Mouse (Mus musculus) limb, embryonic 11.5 days (tissue): Measurements from ENCODE around the gene Phf12. TPM values are rescaled to one million over a fixed set of nuclear protein-coding genes. Genes with fewer than 3 reads are reported as not detected.

Experiments used
- ATAC-seq: fragments of 200-750 bp; cut with Nextera tagmentation; 2 replicates; pipeline ENCODE4 v1.8.0; 2017; ENCODE audit warnings: low read depth; ENCODE audit not compliant: insufficient number of reproducible peaks, low FRiP score, low TSS enrichment
- DNase-seq: peaks from one replicate; pipeline ENCODE4 v3.0.0-alpha.2; 2015; ENCODE audit warnings: low spot score
- H3K27ac ChIP-seq: fragments of 300-500 bp; sonication (generic); replicated peaks from 2 replicates; pipeline ENCODE4 v1.5.1; 2014; ENCODE audit warnings: low read depth, mild to moderate bottlenecking, low read length
- H3K27me3 ChIP-seq: fragments of 300-500 bp; sonication (generic); 2 replicates; pipeline ENCODE4 v1.6.1; 2014; ENCODE audit warnings: mild to moderate bottlenecking, low read length, mixed read lengths; ENCODE audit not compliant: control insufficient read depth, insufficient read depth
- H3K36me3 ChIP-seq: fragments of 300-500 bp; sonication (generic); 2 replicates; pipeline ENCODE4 v1.6.1; 2014; ENCODE audit warnings: mild to moderate bottlenecking, low read length, moderate library complexity, mixed read lengths; ENCODE audit not compliant: control insufficient read depth, insufficient read depth
- H3K4me1 ChIP-seq: fragments of 300-500 bp; sonication (generic); 2 replicates; pipeline ENCODE4 v1.6.1; 2014; ENCODE audit warnings: low read length, mixed read lengths; ENCODE audit not compliant: control insufficient read depth, insufficient read depth
- H3K4me2 ChIP-seq: fragments of 300-500 bp; sonication (generic); 2 replicates; pipeline ENCODE4 v1.6.1; 2014; ENCODE audit warnings: low read depth, mild to moderate bottlenecking, moderate library complexity; ENCODE audit not compliant: severe bottlenecking
- H3K4me3 ChIP-seq: fragments of 300-500 bp; sonication (generic); 2 replicates; pipeline ENCODE4 v1.5.1; 2014; ENCODE audit warnings: low read depth, low read length
- H3K9ac ChIP-seq: fragments of 300-500 bp; sonication (generic); 2 replicates; pipeline ENCODE4 v1.6.1; 2014; ENCODE audit warnings: mild to moderate bottlenecking, low read length
- H3K9me3 ChIP-seq: fragments of 300-500 bp; sonication (generic); 2 replicates; pipeline ENCODE4 v1.6.1; 2016; ENCODE audit warnings: low read length; ENCODE audit not compliant: control insufficient read depth
- WGBS: fragments of 180-500 bp; shearing (Covaris S2); extraction: QIAGEN DNeasy Blood & Tissue Kit; methylation state at CpG from one replicate; pipeline ENCODE4 v1.1.7; 2014; 5-methylcytosine and 5-hydroxymethylcytosine counted together
- polyA plus RNA-seq: library from polyadenylated mRNA; unstranded; fragments of >200 nt; fragmentation: Nextera tagmentation; extraction: Ambion mirVana; gene quantifications from 2 replicates; pipeline ENCODE4 v1.2.1, GENCODE M21; 2014

Phf12 gene
- polyA plus RNA-seq, 1 experiment from 2014 or later: 19.6 TPM

DNA sequence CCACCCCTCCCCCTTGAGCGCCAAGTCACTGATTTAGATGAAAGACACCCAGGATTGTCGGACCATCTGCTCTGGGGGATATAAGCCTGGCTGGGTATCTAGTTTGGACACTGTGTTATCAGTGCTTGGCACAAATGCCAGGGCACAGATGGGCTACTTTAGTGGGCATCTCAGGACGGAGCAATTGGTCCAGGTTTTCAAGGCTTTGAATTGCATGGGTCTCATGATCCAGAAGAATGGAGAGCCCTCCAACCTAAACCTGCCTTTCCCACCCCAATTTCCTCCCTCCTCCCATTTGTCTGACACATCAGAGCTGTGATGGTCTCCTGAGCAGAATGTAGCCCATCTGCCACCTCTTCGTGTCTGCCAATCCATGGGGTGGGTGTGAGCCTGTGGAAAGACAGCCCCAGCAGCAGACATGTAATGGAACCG, 31.7 kb upstream of the Phf12 start:
- peaks cover 55% of the 10 kb centered on the region for H3K27me3 ChIP-seq
- H3K9me3 ChIP-seq: no peaks in the 10 kb centered on the region
- no peak overlapping the region for H3K27ac ChIP-seq
- H3K4me3 ChIP-seq: no peak overlapping the region
- DNase-seq (no peak), ATAC-seq (no peak)
- no peaks in the 10 kb centered on the region for H3K36me3 ChIP-seq
- H3K4me2 ChIP-seq: no peak overlapping the region
- H3K9ac ChIP-seq: no peak overlapping the region
- 65% methylated on average over 5 of the region's 5 CpGs for WGBS
- peaks cover 11% of the 10 kb centered on the region for H3K4me1 ChIP-seq

DNA sequence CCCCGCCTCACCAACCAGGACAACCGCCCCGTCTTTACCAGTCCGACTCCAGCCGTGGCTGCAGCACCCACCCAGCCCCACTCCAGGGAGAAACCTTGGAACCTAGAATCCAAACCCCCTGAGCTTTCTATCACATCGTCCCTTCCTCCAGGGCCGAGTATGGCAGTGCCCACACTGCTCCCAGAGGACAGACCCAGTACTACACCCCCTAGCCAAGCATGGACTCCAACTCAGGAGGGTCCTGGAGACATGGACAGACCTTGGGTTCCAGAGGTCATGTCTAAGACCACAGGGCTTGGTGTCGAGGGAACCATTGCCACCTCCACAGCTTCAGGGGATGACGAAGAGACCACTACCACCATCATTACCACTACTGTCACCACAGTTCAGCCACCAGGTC, 28.9 kb upstream of the Phf12 start:
- Histone ChIP-seq H3K9ac (no peak overlapping the region), H3K27me3 (peaks cover 45% of the 10 kb centered on the region), H3K4me2 (no peak overlapping the region), H3K36me3 (no peaks in the 10 kb centered on the region), H3K27ac (no peak overlapping the region), H3K4me1 (no peaks in the 10 kb centered on the region), H3K9me3 (no peaks in the 10 kb centered on the region), H3K4me3 (no peak overlapping the region)
- WGBS: 37% methylated on average over 9 of the region's 9 CpGs
- DNase-seq (peak; percentile 70), ATAC-seq (no peak)

DNA sequence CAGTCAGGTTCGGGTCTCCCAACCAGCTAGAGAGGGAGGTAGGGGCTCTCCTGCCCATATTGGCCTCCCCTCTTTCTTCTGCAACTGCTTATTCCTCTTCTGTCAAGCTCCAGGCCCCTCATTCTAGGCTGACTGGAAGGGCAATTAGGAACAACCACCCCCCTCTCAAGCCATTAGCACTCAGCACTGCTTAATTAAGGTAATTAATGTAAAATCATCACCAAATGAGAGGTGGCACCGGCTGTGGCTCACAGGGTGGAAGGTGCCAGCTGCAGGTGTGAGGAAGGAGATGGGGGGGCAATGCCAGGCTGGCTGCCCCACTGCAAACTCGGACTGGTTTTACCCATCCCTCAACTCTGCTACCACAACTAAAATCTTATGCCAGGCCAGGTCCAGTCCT, 26.1 kb upstream of the Phf12 start:
- peaks cover 41% of the 10 kb centered on the region for H3K27me3 ChIP-seq
- no peaks in the 10 kb centered on the region for H3K4me1 ChIP-seq
- no peak overlapping the region for H3K4me2 ChIP-seq
- 39% methylated on average over 3 of the region's 3 CpGs for WGBS
- DNase-seq (no peak), ATAC-seq (no peak)
- H3K4me3 ChIP-seq: no peak overlapping the region
- H3K9ac ChIP-seq: no peak overlapping the region
- no peak overlapping the region for H3K27ac ChIP-seq
- no peaks in the 10 kb centered on the region for H3K9me3 ChIP-seq
- H3K36me3 ChIP-seq: no peaks in the 10 kb centered on the region

DNA sequence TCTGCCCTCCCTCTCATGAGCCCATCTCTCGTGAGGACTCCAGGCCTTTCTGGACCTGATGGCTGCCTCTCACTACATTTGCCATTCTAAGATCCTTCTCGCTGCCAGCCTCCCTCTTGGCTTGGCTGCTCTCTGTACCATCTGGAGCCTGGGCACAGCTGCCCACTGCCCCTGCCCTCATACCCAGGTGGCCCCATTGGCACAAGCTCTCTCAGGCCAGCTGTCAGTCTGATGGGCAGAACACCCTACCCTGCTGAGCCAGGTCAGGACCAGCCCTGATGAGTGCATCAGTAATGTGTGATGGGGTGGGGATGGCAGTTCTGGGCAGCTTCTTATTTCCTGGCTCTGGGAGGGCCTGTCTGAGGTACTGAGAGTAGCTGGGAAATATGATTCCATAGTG, 24.3 kb upstream of the Phf12 start:
- no peaks in the 10 kb centered on the region for H3K9me3 ChIP-seq
- no peak overlapping the region for H3K4me2 ChIP-seq
- H3K9ac ChIP-seq: no peak overlapping the region
- H3K4me3 ChIP-seq: no peak overlapping the region
- ATAC-seq (no peak), DNase-seq (no peak)
- H3K4me1 ChIP-seq: no peaks in the 10 kb centered on the region
- WGBS: 86% methylated on average over 2 of the region's 2 CpGs
- no peaks in the 10 kb centered on the region for H3K36me3 ChIP-seq
- no peak overlapping the region for H3K27ac ChIP-seq
- H3K27me3 ChIP-seq: peaks cover 38% of the 10 kb centered on the region

DNA sequence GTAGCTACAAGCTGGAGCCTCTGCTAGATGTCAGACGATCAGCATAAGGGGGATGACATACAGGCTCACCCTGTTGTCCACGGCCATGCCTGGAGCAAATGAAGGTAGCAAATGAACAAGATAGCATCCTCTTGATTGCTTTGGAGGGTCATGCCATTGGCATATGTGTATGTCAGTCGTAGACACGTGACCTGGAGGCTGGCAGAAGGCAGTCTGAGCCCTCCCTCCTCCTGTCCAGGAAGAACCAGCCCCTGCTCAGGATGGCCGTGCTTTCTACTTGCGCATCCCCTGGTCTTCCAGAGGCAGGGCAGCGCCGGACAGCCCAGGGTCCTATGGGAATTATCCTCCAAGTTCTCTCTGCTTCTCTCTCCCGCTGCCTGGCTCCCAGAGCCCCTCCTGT, 23.6 kb upstream of the Phf12 start:
- no peaks in the 10 kb centered on the region for H3K9me3 ChIP-seq
- H3K4me2 ChIP-seq: no peak overlapping the region
- H3K27me3 ChIP-seq: peaks cover 34% of the 10 kb centered on the region
- H3K4me3 ChIP-seq: no peak overlapping the region
- DNase-seq (no peak), ATAC-seq (no peak)
- no peak overlapping the region for H3K9ac ChIP-seq
- 57% methylated on average over 9 of the region's 9 CpGs for WGBS
- no peaks in the 10 kb centered on the region for H3K36me3 ChIP-seq
- H3K27ac ChIP-seq: no peak overlapping the region
- no peaks in the 10 kb centered on the region for H3K4me1 ChIP-seq

DNA sequence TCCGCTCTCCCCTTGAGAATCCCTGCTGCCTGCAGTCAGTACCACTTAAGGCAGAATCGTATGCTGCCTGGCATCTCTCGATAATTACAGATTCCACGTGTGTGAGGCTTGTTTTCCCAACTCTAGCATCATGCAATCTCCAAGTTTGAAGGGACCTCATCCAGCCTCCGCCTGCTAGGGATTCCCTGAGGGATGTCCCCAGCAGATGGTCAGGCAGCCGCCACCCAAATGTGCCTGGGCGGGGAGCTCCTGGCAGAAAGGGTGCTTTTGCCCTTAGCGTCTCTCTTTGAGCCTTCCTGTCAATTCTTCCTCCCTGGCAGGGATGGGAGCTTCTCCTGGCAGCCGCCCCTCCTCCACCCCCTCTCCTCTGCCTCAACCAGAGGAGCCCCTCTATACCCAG, 22.4 kb upstream of the Phf12 start:
- WGBS: 50% methylated on average over 9 of the region's 9 CpGs
- Histone ChIP-seq H3K4me3 (no peak overlapping the region), H3K27me3 (peaks cover 37% of the 10 kb centered on the region)

DNA sequence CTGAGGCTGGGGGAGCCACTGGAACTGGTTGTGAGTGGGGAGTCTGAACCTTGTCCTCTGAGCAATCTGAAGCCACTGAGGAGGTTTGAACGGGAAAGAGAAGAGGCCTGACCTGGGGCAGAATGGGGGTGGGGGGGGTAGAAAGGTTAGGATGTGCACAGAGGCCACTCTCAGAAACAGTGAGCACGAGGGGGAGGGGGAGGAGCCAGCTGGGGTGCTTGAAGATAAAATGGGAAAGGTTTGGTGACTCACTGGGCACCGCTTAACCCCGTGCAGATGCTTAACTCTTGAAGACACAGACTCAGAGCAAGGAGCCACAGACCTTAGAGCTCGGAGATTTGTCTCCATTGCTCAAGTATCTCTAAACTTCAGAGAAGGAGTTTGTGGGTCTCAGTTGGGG, 21.7 kb upstream of the Phf12 start:
- 50% methylated on average over 5 of the region's 5 CpGs for WGBS
- no peak overlapping the region for H3K9ac ChIP-seq
- H3K27ac ChIP-seq: no peak overlapping the region
- no peaks in the 10 kb centered on the region for H3K9me3 ChIP-seq
- no peak overlapping the region for H3K4me2 ChIP-seq
- DNase-seq (no peak), ATAC-seq (no peak)
- H3K4me3 ChIP-seq: no peak overlapping the region
- peaks cover 11% of the 10 kb centered on the region; the same call in 1 of the 2 replicates for H3K4me1 ChIP-seq
- peaks cover 41% of the 10 kb centered on the region for H3K27me3 ChIP-seq
- H3K36me3 ChIP-seq: no peaks in the 10 kb centered on the region

More for the DNA sequence above, 22.4 kb upstream of the Phf12 start:
- ATAC-seq (no peak), DNase-seq (no peak)
- Histone ChIP-seq H3K9ac (no peak overlapping the region), H3K36me3 (no peaks in the 10 kb centered on the region), H3K9me3 (no peaks in the 10 kb centered on the region), H3K4me1 (peaks cover 4% of the 10 kb centered on the region; the same call in 1 of the 2 replicates), H3K4me2 (no peak overlapping the region), H3K27ac (no peak overlapping the region)

DNA sequence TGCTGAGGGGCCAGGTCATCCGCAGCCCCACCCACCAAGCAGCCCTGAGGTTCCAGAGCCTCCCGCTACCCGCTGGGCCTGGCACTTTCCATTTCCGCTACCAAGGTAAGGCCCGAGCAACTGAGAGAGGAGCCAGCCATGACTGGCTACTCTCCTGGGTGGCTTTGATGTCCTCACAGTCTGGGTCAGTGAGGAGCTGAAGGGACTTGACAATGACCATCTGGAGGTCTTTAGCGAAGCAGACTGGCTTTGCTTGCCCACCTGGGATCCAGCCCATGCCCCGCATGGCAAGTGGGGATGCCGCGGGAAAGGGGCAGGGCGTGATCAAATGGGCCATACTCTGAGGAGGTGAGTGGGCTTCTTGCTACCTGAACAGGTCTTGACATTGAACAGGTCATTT, 19.6 kb upstream of the Phf12 start:
- DNase-seq (no peak), ATAC-seq (no peak)
- Histone ChIP-seq H3K4me1 (peaks cover 11% of the 10 kb centered on the region; the same call in 1 of the 2 replicates), H3K27ac (no peak overlapping the region), H3K4me2 (no peak overlapping the region), H3K9me3 (no peaks in the 10 kb centered on the region), H3K36me3 (no peaks in the 10 kb centered on the region), H3K27me3 (peaks cover 41% of the 10 kb centered on the region), H3K9ac (no peak overlapping the region), H3K4me3 (no peak overlapping the region)
- WGBS: 83% methylated on average over 10 of the region's 10 CpGs

DNA sequence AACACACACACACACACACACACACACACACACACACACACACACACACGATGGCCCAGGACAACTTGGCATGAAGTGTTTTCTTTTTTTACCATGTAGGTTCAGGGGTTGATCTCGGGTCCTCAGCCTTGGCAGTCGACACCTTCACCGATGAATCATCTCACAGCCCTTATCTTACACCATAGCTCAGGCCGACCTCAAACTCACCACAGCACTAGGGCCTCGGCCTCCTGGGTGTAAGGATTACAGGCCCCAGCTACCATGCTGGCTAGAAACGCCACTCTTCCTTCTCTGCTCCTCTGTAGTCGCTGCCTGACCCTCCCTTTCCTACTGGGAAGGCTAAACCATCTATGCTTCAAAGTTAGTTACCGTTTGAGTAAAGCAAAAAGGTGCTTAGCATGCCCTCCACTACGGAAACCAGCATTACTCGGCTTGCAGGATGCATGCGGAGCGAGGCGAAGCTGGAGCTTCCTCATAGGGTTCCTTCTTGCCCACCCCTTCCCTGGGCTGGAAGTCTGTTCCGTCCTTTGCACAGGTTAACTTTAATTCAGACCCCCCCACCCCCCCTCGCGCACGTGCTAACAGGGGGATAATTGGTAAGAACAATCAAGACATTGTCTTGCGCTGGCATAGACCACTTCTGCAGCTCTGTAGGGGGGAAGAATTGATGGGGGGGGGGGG, 18.0 kb upstream of the Phf12 start:
- no peak overlapping the region for H3K27ac ChIP-seq

More for the DNA sequence above, 18.0 kb upstream of the Phf12 start:
- Histone ChIP-seq H3K4me1 (peaks cover 11% of the 10 kb centered on the region; the same call in 1 of the 2 replicates), H3K9me3 (no peaks in the 10 kb centered on the region), H3K9ac (no peak overlapping the region), H3K4me2 (no peak overlapping the region), H3K4me3 (no peak overlapping the region), H3K36me3 (no peaks in the 10 kb centered on the region), H3K27me3 (peaks cover 26% of the 10 kb centered on the region)
- DNase-seq (no peak), ATAC-seq (no peak)
- WGBS: 29% methylated on average over 19 of the region's 19 CpGs
